Mouse (Mus musculus): ENCODE data around the gene Gm14412. TPM values are rescaled to one million over a fixed set of nuclear protein-coding genes. Genes with fewer than 3 reads are reported as not detected.
"Not testable (repeated sequence)": the region's sequence is repeated elsewhere in the genome, so short reads cannot be mapped to it uniquely, and the experiment has no call there.

Gm14412 gene
- 0.16 TPM in 1 of 2 replicates, not detected in the other for polyA plus RNA-seq (2016; fragmentation: Nextera tagmentation; extraction: Ambion mirVana)

DNA sequence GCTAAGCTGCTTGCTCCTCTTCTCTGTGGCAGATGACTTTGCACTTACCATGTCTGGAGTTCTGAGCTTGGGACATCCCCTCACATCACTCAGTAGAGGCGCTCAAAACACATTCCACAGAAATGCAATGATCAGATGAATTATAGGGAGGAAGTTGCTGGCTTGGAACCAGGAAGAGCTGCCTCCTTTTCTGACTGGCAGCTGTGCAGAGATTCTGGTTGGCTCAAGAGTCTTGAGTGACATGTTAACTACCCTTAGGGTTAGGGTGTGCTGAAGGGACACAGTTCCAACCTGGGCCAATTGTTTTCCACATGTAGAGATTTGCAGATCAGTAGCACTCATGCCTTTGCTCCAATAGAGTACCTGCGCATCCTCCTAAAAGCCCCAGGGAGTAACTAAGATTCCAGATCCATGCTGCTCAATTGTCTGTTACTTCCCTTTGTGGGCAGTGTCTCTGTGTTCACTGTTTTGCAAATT is at the start of gene Gm14412:
Gm14412 (minus strand) TSS at position 51 of the 477 bp plus-strand sequence.
- not testable (repeated sequence) for H3K4me1 ChIP-seq; H3K27ac ChIP-seq; H3K4me2 ChIP-seq (replicated peaks); H3K36me3 ChIP-seq; H3K27me3 ChIP-seq (replicated peaks); ATAC-seq (ENCODE audit: low FRiP score, low read depth); H3K4me3 ChIP-seq; H3K9ac ChIP-seq; H3K9me3 ChIP-seq
- WGBS: 86% methylated on average over 2 of the region's 2 CpGs

- H3K27me3 ChIP-seq (replicated peaks); H3K36me3 ChIP-seq; H3K9me3 ChIP-seq; H3K4me1 ChIP-seq; H3K4me2 ChIP-seq (replicated peaks); H3K27ac ChIP-seq; H3K9ac ChIP-seq; ATAC-seq (ENCODE audit: low FRiP score, low read depth); H3K4me3 ChIP-seq: not testable (repeated sequence)
- WGBS: 80% methylated on average over 4 of the region's 4 CpGs
Observed at GRCm38 (mm10) chr2:177329661-177330292, 5.7 kb upstream of the Gm14412 start.

DNA sequence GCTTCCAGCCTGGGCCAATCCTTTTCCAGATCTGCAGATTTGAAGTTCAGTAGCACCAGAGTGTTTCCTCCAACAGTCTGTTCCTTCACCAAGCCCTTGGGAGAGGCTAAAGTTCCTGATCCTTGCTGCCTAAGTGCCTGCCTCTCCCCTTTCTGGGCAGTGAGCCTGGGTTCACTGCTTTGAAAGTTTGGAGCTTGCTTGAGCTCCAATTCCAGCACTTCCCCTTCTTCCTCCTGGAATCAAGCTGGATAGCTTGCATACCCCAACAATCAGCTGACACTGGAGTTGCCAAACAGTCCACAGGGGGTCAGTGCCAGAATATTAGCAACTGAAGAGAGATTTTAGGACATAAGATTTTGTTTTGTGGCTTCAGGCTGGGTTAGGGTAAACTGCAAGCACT is 2.7 kb downstream of the Gm14412 start:
- H3K4me2 ChIP-seq (replicated peaks); H3K36me3 ChIP-seq; H3K27ac ChIP-seq; H3K27me3 ChIP-seq (replicated peaks); H3K9me3 ChIP-seq; H3K4me1 ChIP-seq; ATAC-seq (ENCODE audit: low FRiP score, low read depth); H3K9ac ChIP-seq; H3K4me3 ChIP-seq: not testable (repeated sequence)

DNA sequence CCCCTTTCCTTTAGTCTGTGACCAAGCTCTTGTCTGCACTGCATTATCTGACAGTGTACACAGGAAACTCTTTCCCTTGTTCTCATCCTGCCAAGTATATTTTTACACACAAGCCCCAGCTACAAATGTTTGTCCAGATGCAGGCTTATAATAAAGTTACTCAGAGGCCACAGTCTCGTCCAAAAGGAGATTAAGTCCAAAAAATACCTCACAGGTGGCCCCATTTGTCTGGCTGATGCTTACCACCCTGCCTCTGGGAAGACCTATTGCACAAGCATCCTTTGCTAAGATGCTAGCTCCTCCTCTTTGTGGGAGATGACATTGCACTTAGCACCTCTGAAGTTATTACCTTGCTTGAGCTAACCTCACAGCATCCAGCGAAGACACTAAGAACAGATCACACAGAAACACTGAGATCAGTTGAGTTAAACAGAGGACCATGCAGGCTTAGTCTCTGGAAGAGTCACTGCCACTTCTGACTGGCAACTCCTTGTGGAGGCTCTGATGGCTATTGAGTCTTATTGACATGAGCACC is 3.3 kb downstream of the Gm14412 start:
- H3K27me3 ChIP-seq (replicated peaks); H3K9me3 ChIP-seq; H3K9ac ChIP-seq; H3K4me2 ChIP-seq (replicated peaks); H3K4me1 ChIP-seq; H3K27ac ChIP-seq; H3K4me3 ChIP-seq; H3K36me3 ChIP-seq; ATAC-seq (ENCODE audit: low FRiP score, low read depth): not testable (repeated sequence)
- WGBS: 63% methylated on average over 2 of the region's 2 CpGs

DNA sequence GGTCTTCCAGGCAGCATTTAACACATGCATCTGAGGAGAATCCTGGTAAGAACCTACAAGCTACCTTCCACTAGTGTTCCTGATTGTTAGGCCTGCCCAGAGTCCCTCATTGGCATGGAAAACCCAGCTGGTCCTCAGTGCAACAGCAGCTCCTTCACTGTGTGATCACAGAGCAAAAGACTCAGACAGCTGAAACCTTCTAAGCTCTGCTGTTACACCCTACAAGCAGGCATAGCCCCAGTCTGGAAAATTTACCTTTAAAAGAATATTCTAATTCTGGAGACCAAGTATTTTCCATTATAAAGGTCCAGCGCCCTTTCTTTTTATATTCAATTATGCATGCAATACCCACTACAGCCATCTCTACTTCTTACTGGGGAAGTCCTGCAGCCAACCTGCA is 5.1 kb downstream of the Gm14412 start:
- Histone ChIP-seq H3K4me3 (no peak overlapping the region), H3K36me3 (no peaks in the 10 kb centered on the region), H3K4me2 (replicated peaks) (no peak overlapping the region), H3K27ac (no peak overlapping the region), H3K9ac (no peak overlapping the region), H3K9me3 (peaks cover 11% of the 10 kb centered on the region; the same call in 1 of the 2 replicates), H3K4me1 (no peaks in the 10 kb centered on the region), H3K27me3 (replicated peaks) (no peaks in the 10 kb centered on the region)
- ATAC-seq (ENCODE audit: low FRiP score, low read depth): no peak
- WGBS: 87% methylated on average over 1 of the region's 1 CpGs

GRCm38 (mm10) chr2:177309627-177310026 is 14.5 kb downstream of the Gm14412 start:
- not testable (repeated sequence) for H3K27ac ChIP-seq; H3K9me3 ChIP-seq; H3K27me3 ChIP-seq (replicated peaks); H3K4me1 ChIP-seq; H3K4me2 ChIP-seq (replicated peaks); H3K4me3 ChIP-seq; ATAC-seq (ENCODE audit: low FRiP score, low read depth); H3K36me3 ChIP-seq; H3K9ac ChIP-seq
- WGBS: 89% methylated on average over 4 of the region's 4 CpGs

GRCm38 (mm10) chr2:177304980-177305379 is 19.1 kb downstream of the Gm14412 start:
- not testable (repeated sequence) for ATAC-seq (ENCODE audit: low FRiP score, low read depth); H3K9me3 ChIP-seq; H3K9ac ChIP-seq; H3K36me3 ChIP-seq; H3K27ac ChIP-seq; H3K4me2 ChIP-seq (replicated peaks); H3K27me3 ChIP-seq (replicated peaks); H3K4me1 ChIP-seq; H3K4me3 ChIP-seq
- WGBS: no CpG with 5 or more reads among the region's 2 CpGs

DNA sequence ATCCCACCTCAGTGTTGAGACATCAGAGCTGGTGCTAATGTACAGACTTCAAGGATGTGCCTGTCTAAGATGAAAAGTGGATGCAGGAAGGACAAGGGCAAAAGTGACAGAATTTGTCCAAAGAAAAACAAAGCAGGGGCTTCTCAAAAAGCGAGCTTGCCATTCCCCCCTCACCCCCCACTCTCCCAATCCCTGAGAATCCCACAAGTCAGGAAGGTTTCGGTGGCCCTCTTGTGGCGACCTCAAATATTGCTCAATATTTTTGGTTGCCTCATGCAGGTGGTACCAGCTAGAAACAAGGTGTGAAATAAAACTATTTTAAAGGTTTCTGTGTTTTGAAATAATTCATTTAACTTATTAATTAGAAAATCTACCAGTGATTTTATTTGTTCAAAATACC is 40.4 kb downstream of the Gm14412 start:
- not testable (repeated sequence) for ATAC-seq (ENCODE audit: low FRiP score, low read depth)

GRCm38 (mm10) chr2:177277754-177278153 is 46.4 kb downstream of the Gm14412 start:
- not testable (repeated sequence) for H3K27ac ChIP-seq; H3K36me3 ChIP-seq; H3K9me3 ChIP-seq; ATAC-seq (ENCODE audit: low FRiP score, low read depth); H3K4me2 ChIP-seq (replicated peaks); H3K9ac ChIP-seq; H3K27me3 ChIP-seq (replicated peaks); H3K4me3 ChIP-seq; H3K4me1 ChIP-seq
- WGBS: 76% methylated on average over 2 of the region's 2 CpGs

More for the DNA sequence above, 40.4 kb downstream of the Gm14412 start:
- WGBS: 25% methylated on average over 3 of the region's 3 CpGs
- not testable (repeated sequence) for H3K36me3 ChIP-seq; H3K9ac ChIP-seq; H3K4me2 ChIP-seq (replicated peaks); H3K27ac ChIP-seq; H3K4me3 ChIP-seq; H3K9me3 ChIP-seq; H3K4me1 ChIP-seq; H3K27me3 ChIP-seq (replicated peaks)

GRCm38 (mm10) chr2:177272237-177272636 is 51.9 kb downstream of the Gm14412 start:
- not testable (repeated sequence) for H3K4me2 ChIP-seq (replicated peaks)
- WGBS: 86% methylated on average over 2 of the region's 2 CpGs

DNA sequence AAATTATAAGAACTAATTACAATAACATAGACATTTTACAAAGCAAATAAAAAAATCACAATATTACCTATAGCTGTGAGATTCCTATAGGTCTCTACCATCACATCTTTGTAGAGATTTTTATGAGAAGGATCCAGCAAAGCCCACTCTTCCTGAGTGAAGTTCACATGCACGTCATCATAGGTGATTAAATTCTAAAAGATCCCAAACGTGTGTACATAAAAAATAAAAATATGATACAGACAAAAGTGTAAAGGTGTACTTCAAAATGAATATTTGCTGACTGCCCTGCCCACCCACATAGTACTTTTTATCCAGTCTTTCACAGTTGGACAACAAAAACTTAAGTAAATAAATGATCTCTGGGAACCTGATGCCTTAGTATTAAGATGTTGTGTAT is 57.2 kb downstream of the Gm14412 start, which contains the start of gene Gm14409:
Gm14409 (minus strand) TSS at position 101 of the 400 bp plus-strand sequence.
- not testable (repeated sequence) for H3K27me3 ChIP-seq (replicated peaks); H3K36me3 ChIP-seq; H3K4me1 ChIP-seq; H3K9me3 ChIP-seq; ATAC-seq (ENCODE audit: low FRiP score, low read depth); H3K4me3 ChIP-seq; H3K4me2 ChIP-seq (replicated peaks); H3K27ac ChIP-seq; H3K9ac ChIP-seq
- WGBS: no CpG with 5 or more reads among the region's 2 CpGs

More at GRCm38 (mm10) chr2:177272237-177272636, 51.9 kb downstream of the Gm14412 start:
- H3K4me1 ChIP-seq; H3K27me3 ChIP-seq (replicated peaks); H3K4me3 ChIP-seq; H3K36me3 ChIP-seq; H3K9ac ChIP-seq; H3K9me3 ChIP-seq; H3K27ac ChIP-seq; ATAC-seq (ENCODE audit: low FRiP score, low read depth): not testable (repeated sequence)
